Mouse (Mus musculus): ENCODE measurements around the gene C1d. TPM values are rescaled to one million over a fixed set of nuclear protein-coding genes. Genes with fewer than 3 reads are reported as not detected.
A peak's percentile ranks its signal among the peaks of the same experiment; 100 is the strongest.
"Not testable (repeated sequence)": the region's sequence is repeated elsewhere in the genome, so short reads cannot be mapped to it uniquely, and the experiment has no call there.

Gene C1d
- 55.0 and 67.1 TPM in 2 replicates for total RNA-seq (2021)
- long read RNA-seq, experiment 1, transcript C1d-201 (5 exons, 2,981 nt), result major isoform, 112 of 119 reads
- long read RNA-seq, experiment 1, partial matches to known transcripts, result 2 of 119 reads
- long read RNA-seq, experiment 1, other reads (novel, unspliced or antisense), result 2 of 119 reads
- long read RNA-seq, experiment 2, transcript C1d-201 (5 exons, 2,981 nt), result major isoform, 73 of 78 reads
- long read RNA-seq, experiment 2, partial matches to known transcripts, result 0 of 78 reads
- long read RNA-seq, experiment 2, other reads (novel, unspliced or antisense), result 3 of 78 reads

DNA sequence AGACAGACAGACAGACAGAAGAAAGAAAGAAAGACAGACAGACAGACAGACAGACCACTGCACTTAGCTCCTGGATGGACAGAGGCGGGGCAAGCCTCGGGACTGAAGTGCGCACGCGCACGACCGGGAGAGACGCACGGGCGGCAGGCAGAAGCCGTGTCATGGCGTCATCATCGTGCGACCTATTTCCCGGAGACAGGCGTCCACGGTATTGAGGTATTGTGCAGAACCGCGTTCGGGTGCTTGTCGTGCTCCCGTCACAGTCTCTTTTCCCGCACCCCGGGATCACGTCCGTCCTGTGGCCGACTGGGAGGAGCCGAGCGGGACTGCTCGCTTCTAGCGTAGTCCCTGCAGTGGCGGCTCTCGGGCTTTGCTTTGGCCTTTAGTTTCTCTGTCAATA is at the start of gene C1d:
TSS of gene C1d (plus strand) at position 137 of the 400 bp plus-strand sequence.
- DNase-seq, result peak; percentile 97

DNA sequence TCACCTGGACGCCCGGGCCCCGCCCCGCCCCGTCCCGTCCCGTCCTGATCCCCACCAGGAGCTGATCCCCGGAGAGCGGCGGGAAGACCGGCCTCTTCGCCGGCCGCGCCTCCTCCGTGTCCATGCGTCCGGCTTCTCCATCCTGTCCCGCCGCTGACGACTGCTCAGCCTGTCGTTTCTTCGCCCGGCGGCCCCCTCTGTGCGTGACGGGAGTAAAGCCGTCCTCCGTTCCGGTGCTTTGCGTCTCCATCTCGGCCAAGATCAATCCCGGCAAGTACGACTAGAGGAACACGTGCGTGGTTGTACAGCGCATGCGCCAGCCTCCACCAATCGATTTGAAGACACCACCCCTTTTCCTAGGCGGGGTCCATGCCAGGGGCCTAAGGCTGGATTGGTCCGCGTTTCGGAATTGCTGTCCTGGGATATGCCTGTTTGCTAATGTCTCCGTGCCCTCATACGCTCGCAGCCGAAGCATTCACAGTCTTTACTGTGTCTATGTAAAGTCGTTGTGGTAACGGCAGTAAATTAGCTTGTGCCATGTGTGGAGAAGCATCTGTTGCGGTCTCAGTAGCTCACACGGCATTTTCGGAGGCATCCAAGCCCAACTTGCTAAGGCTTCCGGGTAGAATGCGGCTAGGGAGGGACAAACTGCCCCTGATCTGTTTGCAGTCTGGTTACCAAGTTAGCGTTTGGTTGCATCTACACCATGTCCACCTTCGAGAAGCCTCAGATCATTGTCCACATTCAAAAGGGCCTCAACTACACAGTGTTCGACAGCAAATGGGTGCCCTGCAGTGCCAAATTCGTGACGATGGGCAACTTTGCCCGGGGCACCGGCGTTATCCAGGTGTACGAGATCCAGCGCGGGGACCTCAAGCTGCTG is 45.9 kb upstream of the C1d start, which contains the start of gene Pno1:
TSS of gene Pno1 (minus strand) at position 311 of the 883 bp plus-strand sequence.
- peak; percentile 97 for DNase-seq

DNA sequence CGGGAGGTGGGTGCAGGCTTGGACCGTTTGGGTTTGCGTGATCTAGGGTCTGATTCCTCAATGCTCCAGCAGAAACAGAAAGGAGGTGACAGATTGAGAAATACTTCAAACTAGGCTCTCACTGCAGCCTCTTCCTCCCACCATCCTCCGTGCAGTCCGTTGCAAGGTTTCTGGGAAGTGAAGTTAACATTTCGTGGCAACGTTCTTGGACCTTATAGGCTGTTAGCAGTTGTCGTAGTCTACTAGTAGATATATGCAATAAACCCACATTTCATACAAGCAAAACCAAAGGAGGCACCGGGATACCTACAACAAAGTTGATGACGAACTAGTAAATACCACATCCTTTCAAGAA is 45.3 kb upstream of the C1d start:
- no peak for DNase-seq

- DNase-seq, result no peak
These were observed 44.4 kb upstream of the C1d start for GRCm38 (mm10) chr11:17212903-17213509.

DNA sequence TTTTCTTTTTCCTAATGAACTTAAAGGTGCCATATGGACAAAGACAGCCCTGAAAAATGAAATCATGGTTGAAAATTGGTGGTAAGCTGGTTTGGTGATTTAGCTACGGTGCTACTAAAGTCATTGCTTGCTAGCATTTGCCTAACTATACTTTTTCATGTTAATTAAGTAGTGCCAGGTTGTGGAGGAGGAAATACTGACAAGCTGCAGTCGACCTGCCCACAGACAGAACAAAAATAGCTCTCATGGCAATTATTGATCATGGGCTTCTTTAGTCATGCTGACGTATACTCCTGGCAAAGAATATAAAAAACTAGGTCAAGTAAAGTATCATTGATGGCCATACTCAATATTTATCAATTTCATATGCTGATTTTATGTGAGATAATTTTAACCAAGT is 41.9 kb upstream of the C1d start:
- DNase-seq, result no peak

GRCm38 (mm10) chr11:17221126-17221525 is 36.3 kb upstream of the C1d start:
- DNase-seq, result no peak

- no peak for DNase-seq
These were observed 24.6 kb upstream of the C1d start for GRCm38 (mm10) chr11:17232792-17233191.

GRCm38 (mm10) chr11:17236449-17237037 is 20.8 kb upstream of the C1d start:
- no peak for DNase-seq

GRCm38 (mm10) chr11:17238598-17238997 is 18.8 kb upstream of the C1d start:
- DNase-seq, result not testable (repeated sequence)

GRCm38 (mm10) chr11:17248715-17249114 is 8.7 kb upstream of the C1d start:
- no peak for DNase-seq

DNA sequence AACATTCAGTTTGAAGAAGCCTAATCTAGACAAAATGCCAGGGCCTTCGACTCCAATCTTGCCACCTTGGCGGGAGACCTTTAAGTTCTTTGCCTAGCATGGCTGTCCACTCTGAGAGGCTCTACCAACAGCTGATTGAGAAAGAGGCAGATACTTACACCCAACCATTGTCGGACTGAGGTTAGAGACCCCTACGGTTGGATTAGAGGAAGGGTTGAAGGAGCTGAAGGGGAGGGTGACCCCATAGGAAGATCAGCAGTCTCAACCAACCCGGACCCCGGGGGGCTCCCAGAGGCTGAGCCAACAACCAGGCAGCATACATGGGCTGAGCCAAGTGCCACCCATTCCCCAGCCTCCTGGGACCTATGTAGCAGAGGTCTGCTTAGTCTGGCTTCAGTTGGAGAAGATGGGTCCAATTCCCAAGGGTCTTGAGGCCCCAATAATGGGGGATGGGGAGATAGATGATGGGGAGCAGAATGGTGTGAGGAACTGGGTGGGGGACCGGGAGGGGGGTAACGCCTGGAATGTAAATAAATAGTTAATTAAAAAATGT is 490 bp upstream of the C1d start:
- peak; percentile 13 for DNase-seq

- peak; percentile 45 for DNase-seq
These were observed 482 bp downstream of the C1d start for GRCm38 (mm10) chr11:17257861-17258260.

- no peak for DNase-seq
These were observed 9.8 kb downstream of the C1d start for GRCm38 (mm10) chr11:17267176-17267575.

DNA sequence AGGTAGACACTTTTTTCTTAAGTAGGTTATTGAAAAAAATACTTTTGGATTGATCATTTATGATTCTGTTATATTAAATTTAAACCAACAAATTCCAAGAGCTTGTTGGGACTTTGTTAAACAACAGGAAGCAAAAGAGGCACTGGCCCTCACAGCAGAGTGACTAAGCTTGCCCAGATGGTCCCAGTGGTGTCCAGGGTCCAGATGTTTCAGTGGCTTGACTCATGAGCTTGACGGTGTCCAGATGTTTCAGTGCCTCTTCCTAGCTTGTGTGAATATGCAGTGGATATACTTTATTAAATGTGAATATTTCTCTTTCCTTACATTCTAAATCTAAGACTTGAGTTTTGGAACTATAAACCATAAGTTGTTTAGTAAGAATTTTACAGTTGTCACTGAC is 11.4 kb downstream of the C1d start:
- DNase-seq, result no peak

GRCm38 (mm10) chr11:17279959-17280358 is 22.6 kb downstream of the C1d start:
- peak; percentile 62 for DNase-seq

DNA sequence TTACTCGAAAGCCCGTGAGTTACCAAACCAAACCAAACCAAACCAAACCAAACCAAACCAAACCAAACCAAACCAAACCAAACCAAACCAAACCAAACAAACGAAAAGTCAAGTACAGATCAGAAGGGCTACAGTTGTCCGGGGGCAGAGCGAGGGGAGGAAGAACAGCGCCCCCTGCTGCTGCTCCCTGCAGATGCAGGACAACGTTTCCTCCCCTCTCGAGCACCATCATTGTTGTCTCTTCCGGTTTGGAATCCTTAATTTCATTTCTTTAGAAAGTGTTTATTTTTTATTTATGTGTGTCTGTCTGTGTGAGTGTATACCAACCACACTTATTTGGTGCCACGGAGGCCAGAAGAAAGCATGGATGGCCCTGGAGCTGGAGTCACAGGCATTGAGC is 26.7 kb downstream of the C1d start:
- DNase-seq, result peak; percentile 62

GRCm38 (mm10) chr11:17288884-17289283 is 31.5 kb downstream of the C1d start:
- DNase-seq, result no peak

DNA sequence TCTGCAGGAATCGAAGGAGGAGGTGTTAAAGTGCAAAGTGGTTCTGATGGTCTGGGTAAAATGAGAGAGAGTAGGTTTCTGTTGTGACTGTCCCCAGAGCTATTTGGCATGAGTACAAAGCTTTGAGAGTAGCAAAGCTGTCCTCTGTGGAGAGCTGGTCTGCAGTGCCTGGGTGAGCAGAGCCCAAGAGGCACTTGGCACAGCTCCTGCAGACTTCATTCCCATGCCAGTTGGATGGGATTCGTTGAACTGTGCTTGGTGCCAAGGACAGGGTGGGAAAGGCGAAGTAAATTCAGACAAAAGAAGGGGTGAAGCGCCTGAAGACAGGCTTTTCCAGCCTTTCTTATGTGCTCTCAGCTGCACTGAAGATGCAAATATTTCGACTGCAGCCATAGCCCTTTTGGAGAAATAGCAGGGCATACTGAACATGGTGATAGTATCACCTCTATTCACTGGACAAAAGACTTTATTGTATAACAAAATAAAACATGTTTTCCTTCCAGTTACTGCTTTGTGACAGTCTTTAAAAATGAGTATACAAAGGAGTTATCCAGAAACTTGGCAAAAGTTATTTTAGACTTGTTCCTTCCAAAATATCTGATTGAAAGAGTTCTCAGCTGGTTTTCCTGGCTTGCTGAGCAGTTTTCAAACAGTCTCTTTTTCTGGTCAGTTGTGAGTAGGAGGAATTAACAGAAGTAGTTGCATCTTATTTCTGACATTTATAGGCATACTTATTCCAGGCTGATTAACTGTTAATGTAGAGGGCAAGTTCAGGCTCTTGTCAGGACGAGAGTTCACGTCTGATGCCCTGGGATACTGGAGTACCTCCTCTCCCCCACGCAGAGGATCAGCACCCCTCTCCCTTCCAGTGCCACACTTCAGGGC is 48.9 kb downstream of the C1d start:
- peak; percentile 71 for DNase-seq

DNA sequence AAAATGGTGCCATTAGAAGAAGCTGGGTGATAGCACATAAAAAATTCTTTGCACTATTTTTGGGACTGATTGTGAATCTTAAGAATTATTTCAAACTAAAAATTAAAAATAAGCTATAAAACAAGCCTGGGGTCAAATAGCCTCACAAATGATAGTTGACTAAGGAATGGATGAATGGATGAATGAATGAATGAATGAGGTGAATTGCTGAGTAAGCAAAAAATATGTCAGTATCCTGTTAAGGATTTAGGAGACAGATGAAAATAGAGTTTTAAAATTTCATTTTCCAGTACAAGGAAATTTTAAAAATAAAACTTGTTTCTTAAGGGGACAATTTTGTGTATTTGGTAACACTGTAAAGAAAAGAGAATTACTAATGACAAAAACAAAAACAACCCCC is 50.1 kb downstream of the C1d start:
- no peak for DNase-seq
